Mouse (Mus musculus): Measurements from ENCODE around the gene Mgst3. TPM values are rescaled to one million over a fixed set of nuclear protein-coding genes. Genes with fewer than 3 reads are reported as not detected.

The Mgst3 gene
- polyA plus RNA-seq, 1 experiment = 1,045 TPM

DNA sequence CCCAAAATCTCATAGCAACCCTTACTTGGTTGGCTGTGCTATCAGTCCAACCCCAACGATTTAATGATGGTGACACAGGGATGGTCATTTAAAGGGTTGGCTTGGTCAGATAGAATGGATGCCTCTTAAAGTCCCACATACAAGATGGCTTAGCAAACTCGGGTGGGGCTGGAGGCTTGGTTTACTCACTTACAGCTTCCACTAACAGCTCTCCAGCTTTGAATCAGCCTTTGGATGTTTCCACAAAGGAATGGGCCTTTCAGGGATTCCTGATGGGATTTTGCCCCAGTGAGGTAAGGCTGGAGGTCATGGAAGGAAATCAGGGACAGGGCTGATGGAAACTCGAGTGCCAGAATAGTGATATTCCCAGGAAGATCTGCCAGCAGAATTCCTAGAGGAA is 5.8 kb downstream of the Mgst3 start:
- no peak overlapping the region for H3K4me3 ChIP-seq (ENCODE audit: low read depth, low read length)
- H3K27me3 ChIP-seq (ENCODE audit: control insufficient read depth, insufficient read depth, low read length) = no peaks in the 10 kb centered on the region
- H3K4me1 ChIP-seq (ENCODE audit: control insufficient read depth, insufficient read depth, insufficient read length, low read length) = peaks cover 48% of the 10 kb centered on the region
- H3K36me3 ChIP-seq (ENCODE audit: control insufficient read depth, insufficient read depth, low read length) = peaks cover 7% of the 10 kb centered on the region
- TF ChIP-seq POLR2A (IDR thresholded peaks at IDR 0.05; ENCODE audit: low read depth, low read length) (no peak), CTCF (IDR thresholded peaks at IDR 0.05; ENCODE audit: extremely low read depth, insufficient read length, insufficient replicate concordance, low read depth, low read length) (no peak)
- peak overlapping the region; percentile 87 for H3K27ac ChIP-seq (ENCODE audit: insufficient read depth, low read depth, low read length)
- 38% methylated on average over 3 of the region's 3 CpGs for WGBS

DNA sequence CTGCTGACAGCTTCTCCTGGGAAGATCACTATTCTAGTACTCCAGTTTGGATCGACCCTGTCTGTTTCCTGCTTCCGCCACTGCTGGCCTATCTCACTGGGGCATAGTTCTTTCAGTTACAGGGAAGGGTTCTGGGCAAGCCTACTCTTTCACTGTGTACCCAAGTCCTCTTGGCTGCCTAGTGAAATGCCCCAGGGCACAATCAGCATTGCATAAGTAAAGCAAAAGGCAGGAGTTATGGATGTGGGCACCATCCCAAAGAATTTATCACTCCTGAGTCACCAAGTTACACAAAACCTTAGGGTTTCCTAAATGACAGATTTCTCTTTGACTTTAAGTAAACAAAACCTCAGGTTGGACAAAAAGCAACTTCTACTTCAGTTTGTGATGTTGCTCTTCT is 6.3 kb downstream of the Mgst3 start:
- Histone ChIP-seq H3K36me3 (ENCODE audit: control insufficient read depth, insufficient read depth, low read length) (peaks cover 7% of the 10 kb centered on the region), H3K27ac (ENCODE audit: insufficient read depth, low read depth, low read length) (peak overlapping the region; percentile 99), H3K4me3 (ENCODE audit: low read depth, low read length) (no peak overlapping the region), H3K27me3 (ENCODE audit: control insufficient read depth, insufficient read depth, low read length) (no peaks in the 10 kb centered on the region), H3K4me1 (ENCODE audit: control insufficient read depth, insufficient read depth, insufficient read length, low read length) (peaks cover 51% of the 10 kb centered on the region)
- no peak for TF ChIP-seq CTCF (IDR thresholded peaks at IDR 0.05; ENCODE audit: extremely low read depth, insufficient read length, insufficient replicate concordance, low read depth, low read length)
- no peak for TF ChIP-seq POLR2A (IDR thresholded peaks at IDR 0.05; ENCODE audit: low read depth, low read length)
- 16% methylated on average over 2 of the region's 2 CpGs for WGBS

DNA sequence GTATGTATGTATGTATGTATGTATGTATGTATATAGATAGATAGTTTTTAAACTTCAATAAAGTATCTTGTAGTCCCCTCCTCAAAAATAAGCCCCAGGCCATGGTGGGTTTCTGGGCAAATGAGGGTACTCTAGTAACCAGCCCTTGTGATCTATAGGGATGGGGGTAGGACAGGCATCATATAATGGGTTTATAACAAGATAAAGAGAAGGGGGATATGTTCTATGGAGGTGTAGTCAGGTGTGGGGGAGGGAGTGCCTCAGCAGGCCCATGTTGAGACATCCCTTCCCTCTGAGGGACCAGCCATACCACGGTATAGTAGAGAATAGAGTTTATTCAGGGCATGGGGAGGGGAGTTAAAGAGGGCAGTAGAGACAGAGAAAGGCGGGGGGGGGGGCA is 7.2 kb downstream of the Mgst3 start:
- TF ChIP-seq POLR2A (IDR thresholded peaks at IDR 0.05; ENCODE audit: low read depth, low read length) (no peak), CTCF (IDR thresholded peaks at IDR 0.05; ENCODE audit: extremely low read depth, insufficient read length, insufficient replicate concordance, low read depth, low read length) (no peak)
- 37% methylated on average over 2 of the region's 2 CpGs for WGBS
- Histone ChIP-seq H3K27me3 (ENCODE audit: control insufficient read depth, insufficient read depth, low read length) (no peaks in the 10 kb centered on the region), H3K27ac (ENCODE audit: insufficient read depth, low read depth, low read length) (no peak overlapping the region), H3K4me3 (ENCODE audit: low read depth, low read length) (no peak overlapping the region), H3K4me1 (ENCODE audit: control insufficient read depth, insufficient read depth, insufficient read length, low read length) (peaks cover 57% of the 10 kb centered on the region), H3K36me3 (ENCODE audit: control insufficient read depth, insufficient read depth, low read length) (peaks cover 7% of the 10 kb centered on the region)

DNA sequence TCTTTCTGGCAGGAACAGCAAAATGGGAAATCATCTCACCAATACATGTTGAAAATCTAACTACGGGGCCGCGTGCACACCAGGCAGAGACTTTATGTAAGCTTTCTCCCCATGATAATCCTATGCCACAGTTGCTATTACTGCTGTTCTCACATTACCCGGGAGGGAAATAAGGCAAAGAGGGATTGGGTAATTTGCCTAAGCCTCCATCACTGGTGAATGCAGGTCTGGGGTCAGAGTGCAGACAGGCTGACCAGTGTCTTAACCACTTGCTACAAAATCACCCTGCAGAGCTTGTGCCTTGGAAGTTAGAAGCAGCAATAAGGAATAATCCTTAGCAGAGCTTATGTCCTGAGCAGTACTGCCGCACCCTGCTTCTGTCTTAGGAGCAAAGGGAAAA is 8.0 kb downstream of the Mgst3 start:
- Histone ChIP-seq H3K4me1 (ENCODE audit: control insufficient read depth, insufficient read depth, insufficient read length, low read length) (peaks cover 57% of the 10 kb centered on the region), H3K27ac (ENCODE audit: insufficient read depth, low read depth, low read length) (peak overlapping the region; percentile 44; the same call in 1 of the 2 replicates), H3K36me3 (ENCODE audit: control insufficient read depth, insufficient read depth, low read length) (peaks cover 7% of the 10 kb centered on the region), H3K27me3 (ENCODE audit: control insufficient read depth, insufficient read depth, low read length) (no peaks in the 10 kb centered on the region), H3K4me3 (ENCODE audit: low read depth, low read length) (no peak overlapping the region)
- WGBS = 74% methylated on average over 5 of the region's 5 CpGs
- TF ChIP-seq POLR2A (IDR thresholded peaks at IDR 0.05; ENCODE audit: low read depth, low read length) (no peak), CTCF (IDR thresholded peaks at IDR 0.05; ENCODE audit: extremely low read depth, insufficient read length, insufficient replicate concordance, low read depth, low read length) (no peak)

DNA sequence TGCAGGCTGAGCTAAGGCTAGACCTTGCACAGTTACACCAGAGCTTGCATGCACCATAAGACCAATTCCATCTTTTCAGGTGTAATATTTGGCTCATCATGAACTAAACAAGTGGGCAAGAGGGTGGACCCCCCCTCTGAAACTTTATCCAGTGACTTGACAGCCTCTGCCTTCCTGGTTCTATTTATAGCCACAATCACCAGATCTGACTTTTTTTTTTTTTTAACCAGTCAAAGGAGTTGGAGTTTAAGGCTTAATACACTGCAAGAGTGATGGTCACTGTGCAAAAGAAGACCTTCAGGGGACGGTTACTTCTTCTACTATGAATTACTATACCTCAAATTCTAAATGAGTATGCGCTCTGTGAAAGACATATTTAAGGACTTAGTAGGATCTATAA is 8.4 kb downstream of the Mgst3 start:
- Histone ChIP-seq H3K4me3 (ENCODE audit: low read depth, low read length) (no peak overlapping the region), H3K4me1 (ENCODE audit: control insufficient read depth, insufficient read depth, insufficient read length, low read length) (peaks cover 61% of the 10 kb centered on the region), H3K36me3 (ENCODE audit: control insufficient read depth, insufficient read depth, low read length) (peaks cover 7% of the 10 kb centered on the region), H3K27me3 (ENCODE audit: control insufficient read depth, insufficient read depth, low read length) (no peaks in the 10 kb centered on the region), H3K27ac (ENCODE audit: insufficient read depth, low read depth, low read length) (peak overlapping the region; percentile 91)
- 97% methylated on average over 2 of the region's 2 CpGs for WGBS
- no peak for TF ChIP-seq CTCF (IDR thresholded peaks at IDR 0.05; ENCODE audit: extremely low read depth, insufficient read length, insufficient replicate concordance, low read depth, low read length)
- no peak for TF ChIP-seq POLR2A (IDR thresholded peaks at IDR 0.05; ENCODE audit: low read depth, low read length)

DNA sequence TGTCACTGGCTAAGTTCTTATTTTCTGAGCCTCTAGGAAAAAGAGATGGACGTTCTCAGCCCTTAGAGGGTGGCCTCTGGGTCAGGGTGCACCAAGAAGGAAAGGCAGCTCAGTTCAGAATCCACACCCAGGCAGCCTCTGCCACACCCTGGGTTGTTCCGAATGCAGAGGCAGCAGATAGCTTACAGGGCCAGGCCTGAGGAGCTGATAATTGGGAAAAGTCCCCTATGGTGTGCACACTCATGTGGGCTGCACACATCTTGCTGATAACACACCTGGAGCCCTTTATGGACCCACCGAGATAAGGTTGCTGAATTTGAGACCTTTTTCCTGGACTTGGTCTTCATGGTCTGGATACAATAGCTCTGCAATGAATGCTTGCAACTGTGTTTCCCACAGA is 9.5 kb downstream of the Mgst3 start:
- WGBS = 22% methylated on average over 3 of the region's 3 CpGs
- Histone ChIP-seq H3K4me3 (ENCODE audit: low read depth, low read length) (no peak overlapping the region), H3K27me3 (ENCODE audit: control insufficient read depth, insufficient read depth, low read length) (no peaks in the 10 kb centered on the region), H3K27ac (ENCODE audit: insufficient read depth, low read depth, low read length) (peak overlapping the region; percentile 91), H3K4me1 (ENCODE audit: control insufficient read depth, insufficient read depth, insufficient read length, low read length) (peaks cover 65% of the 10 kb centered on the region), H3K36me3 (ENCODE audit: control insufficient read depth, insufficient read depth, low read length) (peaks cover 7% of the 10 kb centered on the region)
- no peak for TF ChIP-seq CTCF (IDR thresholded peaks at IDR 0.05; ENCODE audit: extremely low read depth, insufficient read length, insufficient replicate concordance, low read depth, low read length)
- no peak for TF ChIP-seq POLR2A (IDR thresholded peaks at IDR 0.05; ENCODE audit: low read depth, low read length)

DNA sequence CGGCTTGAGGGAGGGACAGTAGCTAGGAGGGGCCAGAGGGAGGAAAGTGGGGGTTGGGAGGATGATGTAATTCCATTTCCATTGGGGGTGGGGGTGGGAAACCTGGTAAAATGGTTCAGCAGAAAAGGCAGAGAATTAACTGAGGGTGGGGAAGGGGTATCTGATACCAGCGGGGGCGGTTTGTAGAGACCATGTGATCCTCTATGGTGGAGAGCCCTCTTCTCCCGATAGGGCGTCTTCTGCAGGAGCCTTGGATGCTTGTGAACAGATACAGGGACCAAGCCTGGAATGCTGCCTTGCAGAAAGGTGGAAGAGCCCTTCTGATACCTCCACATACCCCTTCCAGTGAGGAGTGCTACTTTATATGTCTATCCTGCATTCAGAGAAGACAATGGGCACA is 10.5 kb downstream of the Mgst3 start:
- Histone ChIP-seq H3K4me3 (ENCODE audit: low read depth, low read length) (no peak overlapping the region), H3K36me3 (ENCODE audit: control insufficient read depth, insufficient read depth, low read length) (no peaks in the 10 kb centered on the region), H3K27ac (ENCODE audit: insufficient read depth, low read depth, low read length) (peak overlapping the region; percentile 91), H3K27me3 (ENCODE audit: control insufficient read depth, insufficient read depth, low read length) (no peaks in the 10 kb centered on the region), H3K4me1 (ENCODE audit: control insufficient read depth, insufficient read depth, insufficient read length, low read length) (peaks cover 64% of the 10 kb centered on the region)
- WGBS = 80% methylated on average over 5 of the region's 5 CpGs
- no peak for TF ChIP-seq POLR2A (IDR thresholded peaks at IDR 0.05; ENCODE audit: low read depth, low read length)
- TF ChIP-seq CTCF (IDR thresholded peaks at IDR 0.05; ENCODE audit: extremely low read depth, insufficient read length, insufficient replicate concordance, low read depth, low read length) = no peak

DNA sequence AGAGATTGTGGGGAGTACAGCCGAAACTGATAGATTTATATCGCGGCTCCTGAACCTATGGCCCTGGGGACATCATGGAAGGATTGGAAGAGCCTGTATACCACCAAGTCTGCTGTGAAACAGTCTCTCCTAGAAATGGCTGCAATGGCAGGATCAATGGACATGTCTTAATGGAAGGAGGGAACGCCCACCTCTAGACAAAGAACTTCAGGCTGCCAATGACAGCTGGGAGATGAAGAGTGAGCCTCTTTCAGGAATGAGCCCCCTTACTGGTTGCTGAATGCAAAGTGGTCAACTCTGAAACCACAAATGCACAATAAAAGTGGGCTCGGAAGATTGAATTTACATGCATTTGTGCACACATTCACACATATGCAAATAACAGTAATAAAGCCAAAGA is 10.9 kb downstream of the Mgst3 start:
- TF ChIP-seq CTCF (IDR thresholded peaks at IDR 0.05; ENCODE audit: extremely low read depth, insufficient read length, insufficient replicate concordance, low read depth, low read length) = no peak
- no peak for TF ChIP-seq POLR2A (IDR thresholded peaks at IDR 0.05; ENCODE audit: low read depth, low read length)
- Histone ChIP-seq H3K27me3 (ENCODE audit: control insufficient read depth, insufficient read depth, low read length) (no peaks in the 10 kb centered on the region), H3K4me1 (ENCODE audit: control insufficient read depth, insufficient read depth, insufficient read length, low read length) (peaks cover 62% of the 10 kb centered on the region), H3K27ac (ENCODE audit: insufficient read depth, low read depth, low read length) (peak overlapping the region; percentile 89), H3K36me3 (ENCODE audit: control insufficient read depth, insufficient read depth, low read length) (no peaks in the 10 kb centered on the region), H3K4me3 (ENCODE audit: low read depth, low read length) (no peak overlapping the region)
- 53% methylated on average over 5 of the region's 5 CpGs for WGBS
